Mouse (Mus musculus): ENCODE data around the gene Nipal1.

DNA sequence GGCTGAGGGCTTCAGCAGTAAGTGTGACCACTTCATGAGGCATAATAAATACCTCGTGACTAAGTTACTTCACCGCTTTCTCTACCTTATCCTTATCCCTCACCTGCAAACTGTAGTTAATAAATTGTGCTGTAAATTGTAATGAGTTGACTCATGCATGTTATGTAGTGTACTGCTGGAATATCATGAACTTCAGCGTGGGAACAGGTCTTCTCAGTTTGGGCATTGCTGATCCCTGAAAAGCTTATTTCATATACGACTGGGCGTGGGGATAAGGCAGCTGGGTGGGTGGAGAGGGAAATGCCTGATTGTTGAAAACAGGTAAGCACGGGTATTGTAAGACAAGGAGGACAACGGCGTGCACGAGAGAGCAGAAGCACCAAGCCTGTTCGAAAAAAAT is 599 bp upstream of the Nipal1 start:
- no peak for TF ChIP-seq CTCF (conservative IDR thresholded peaks at IDR 0.05 in 1 of 2, IDR thresholded peaks at IDR 0.05 in 1 of 2; ENCODE audit: low read depth in 2 of 2, low read length in 2 of 2)
- TF ChIP-seq POLR2A (IDR thresholded peaks at IDR 0.05; ENCODE audit: low read depth, low read length) = no peak

Data from CH12.LX (cell line).